Mouse (Mus musculus): Measurements from ENCODE around the gene Hes6. TPM values are rescaled to one million over a fixed set of nuclear protein-coding genes. Genes with fewer than 3 reads are reported as not detected.

Gene Hes6
- polyA plus RNA-seq, 1 experiment from 2014 or later: 364 TPM

GRCm38 (mm10) chr1:91454366-91454765 lies 40.5 kb upstream of the Hes6 start:
- Histone ChIP-seq H3K9me3 (no peaks in the 10 kb centered on the region), H3K4me1 (peaks cover 34% of the 10 kb centered on the region), H3K27me3 (replicated peaks) (no peaks in the 10 kb centered on the region), H3K9ac (no peak overlapping the region), H3K4me2 (replicated peaks) (no peak overlapping the region), H3K4me3 (no peak overlapping the region), H3K27ac (no peak overlapping the region), H3K36me3 (no peaks in the 10 kb centered on the region)
- WGBS: 89% methylated on average over 3 of the region's 3 CpGs
- no peak for ATAC-seq (ENCODE audit: low FRiP score, low read depth)

GRCm38 (mm10) chr1:91453932-91454331 lies 40.1 kb upstream of the Hes6 start:
- Histone ChIP-seq H3K36me3 (peaks cover 2% of the 10 kb centered on the region; the same call in 1 of the 2 replicates), H3K4me1 (peaks cover 34% of the 10 kb centered on the region), H3K4me2 (replicated peaks) (no peak overlapping the region), H3K4me3 (no peak overlapping the region), H3K27ac (no peak overlapping the region), H3K9ac (no peak overlapping the region), H3K27me3 (replicated peaks) (no peaks in the 10 kb centered on the region), H3K9me3 (no peaks in the 10 kb centered on the region)
- WGBS: 89% methylated on average over 9 of the region's 9 CpGs
- no peak for ATAC-seq (ENCODE audit: low FRiP score, low read depth)

GRCm38 (mm10) chr1:91451547-91452084 lies 37.8 kb upstream of the Hes6 start:
- Histone ChIP-seq H3K4me2 (replicated peaks) (no peak overlapping the region), H3K4me1 (peaks cover 19% of the 10 kb centered on the region), H3K27me3 (replicated peaks) (no peaks in the 10 kb centered on the region), H3K27ac (no peak overlapping the region), H3K36me3 (peaks cover 20% of the 10 kb centered on the region; the same call in 1 of the 2 replicates), H3K9me3 (peaks cover 8% of the 10 kb centered on the region; the same call in 1 of the 2 replicates), H3K9ac (no peak overlapping the region), H3K4me3 (no peak overlapping the region)
- WGBS: 62% methylated on average over 5 of the region's 5 CpGs
- no peak for ATAC-seq (ENCODE audit: low FRiP score, low read depth)

GRCm38 (mm10) chr1:91450851-91451250 lies 37.0 kb upstream of the Hes6 start:
- Histone ChIP-seq H3K4me1 (peaks cover 12% of the 10 kb centered on the region), H3K27ac (no peak overlapping the region), H3K4me2 (replicated peaks) (no peak overlapping the region), H3K9ac (no peak overlapping the region), H3K4me3 (no peak overlapping the region), H3K36me3 (peaks cover 20% of the 10 kb centered on the region; the same call in 1 of the 2 replicates), H3K27me3 (replicated peaks) (no peaks in the 10 kb centered on the region), H3K9me3 (peaks cover 8% of the 10 kb centered on the region; the same call in 1 of the 2 replicates)
- ATAC-seq (ENCODE audit: low FRiP score, low read depth): no peak
- WGBS: 87% methylated on average over 5 of the region's 5 CpGs

GRCm38 (mm10) chr1:91448688-91449087 lies 34.9 kb upstream of the Hes6 start:
- Histone ChIP-seq H3K36me3 (peaks cover 30% of the 10 kb centered on the region; the same call in 1 of the 2 replicates), H3K27me3 (replicated peaks) (no peaks in the 10 kb centered on the region), H3K27ac (no peak overlapping the region), H3K9ac (no peak overlapping the region), H3K4me3 (no peak overlapping the region), H3K9me3 (peaks cover 8% of the 10 kb centered on the region; the same call in 1 of the 2 replicates), H3K4me1 (0 out of 2 replicates have a peak, but pooled peaks cover 6% of the 10 kb centered on the region), H3K4me2 (replicated peaks) (no peak overlapping the region)
- ATAC-seq (ENCODE audit: low FRiP score, low read depth): no peak
- WGBS: 96% methylated on average over 10 of the region's 10 CpGs

- no peak overlapping the region for H3K4me2 ChIP-seq (replicated peaks)
- peaks cover 38% of the 10 kb centered on the region; the same call in 1 of the 2 replicates for H3K36me3 ChIP-seq
- ATAC-seq (ENCODE audit: low FRiP score, low read depth): no peak
- no peak overlapping the region for H3K4me3 ChIP-seq
- H3K4me1 ChIP-seq: 0 out of 2 replicates have a peak, but pooled peaks cover under 1% of the 10 kb centered on the region
- H3K9ac ChIP-seq: no peak overlapping the region
- peaks cover 8% of the 10 kb centered on the region; the same call in 1 of the 2 replicates for H3K9me3 ChIP-seq
- WGBS: 90% methylated on average over 4 of the region's 4 CpGs
- H3K27ac ChIP-seq: no peak overlapping the region
- no peaks in the 10 kb centered on the region for H3K27me3 ChIP-seq (replicated peaks)
These were observed 32.7 kb upstream of the Hes6 start for GRCm38 (mm10) chr1:91446511-91446910.

GRCm38 (mm10) chr1:91446060-91446459 lies 32.2 kb upstream of the Hes6 start:
- Histone ChIP-seq H3K4me1 (no peaks in the 10 kb centered on the region), H3K9ac (no peak overlapping the region), H3K9me3 (peaks cover 8% of the 10 kb centered on the region; the same call in 1 of the 2 replicates), H3K4me3 (no peak overlapping the region), H3K27me3 (replicated peaks) (no peaks in the 10 kb centered on the region), H3K36me3 (peaks cover 38% of the 10 kb centered on the region; the same call in 1 of the 2 replicates), H3K27ac (no peak overlapping the region), H3K4me2 (replicated peaks) (no peak overlapping the region)
- WGBS: 88% methylated on average over 8 of the region's 8 CpGs
- no peak for ATAC-seq (ENCODE audit: low FRiP score, low read depth)

- H3K27me3 ChIP-seq (replicated peaks): no peaks in the 10 kb centered on the region
- H3K9me3 ChIP-seq: peaks cover 8% of the 10 kb centered on the region; the same call in 1 of the 2 replicates
- H3K4me3 ChIP-seq: no peak overlapping the region
- H3K36me3 ChIP-seq: peaks cover 38% of the 10 kb centered on the region; the same call in 1 of the 2 replicates
- H3K27ac ChIP-seq: no peak overlapping the region
- no peak overlapping the region for H3K9ac ChIP-seq
- ATAC-seq (ENCODE audit: low FRiP score, low read depth): no peak
- no peak overlapping the region for H3K4me2 ChIP-seq (replicated peaks)
- 93% methylated on average over 17 of the region's 17 CpGs for WGBS
- H3K4me1 ChIP-seq: no peaks in the 10 kb centered on the region
These were observed 31.3 kb upstream of the Hes6 start for GRCm38 (mm10) chr1:91444841-91445830.

GRCm38 (mm10) chr1:91442350-91442990 lies 28.6 kb upstream of the Hes6 start:
- no peaks in the 10 kb centered on the region for H3K4me1 ChIP-seq
- H3K27me3 ChIP-seq (replicated peaks): no peaks in the 10 kb centered on the region
- no peak for ATAC-seq (ENCODE audit: low FRiP score, low read depth)
- H3K9me3 ChIP-seq: peaks cover 5% of the 10 kb centered on the region; the same call in 1 of the 2 replicates
- no peak overlapping the region for H3K4me2 ChIP-seq (replicated peaks)
- peaks cover 26% of the 10 kb centered on the region; the same call in 1 of the 2 replicates for H3K36me3 ChIP-seq
- no peak overlapping the region for H3K27ac ChIP-seq
- no peak overlapping the region for H3K4me3 ChIP-seq
- 73% methylated on average over 6 of the region's 7 CpGs for WGBS
- H3K9ac ChIP-seq: no peak overlapping the region

GRCm38 (mm10) chr1:91441855-91442254 lies 28.0 kb upstream of the Hes6 start:
- ATAC-seq (ENCODE audit: low FRiP score, low read depth): no peak
- Histone ChIP-seq H3K36me3 (peaks cover 21% of the 10 kb centered on the region; the same call in 1 of the 2 replicates), H3K9me3 (no peaks in the 10 kb centered on the region), H3K9ac (no peak overlapping the region), H3K27ac (no peak overlapping the region), H3K4me2 (replicated peaks) (no peak overlapping the region), H3K4me3 (no peak overlapping the region), H3K4me1 (no peaks in the 10 kb centered on the region), H3K27me3 (replicated peaks) (no peaks in the 10 kb centered on the region)
- 85% methylated on average over 3 of the region's 3 CpGs for WGBS

GRCm38 (mm10) chr1:91439776-91440175 lies 25.9 kb upstream of the Hes6 start:
- no peak for ATAC-seq (ENCODE audit: low FRiP score, low read depth)
- H3K4me2 ChIP-seq (replicated peaks): no peak overlapping the region
- no peak overlapping the region for H3K4me3 ChIP-seq
- WGBS: 89% methylated on average over 8 of the region's 8 CpGs
- H3K27ac ChIP-seq: no peak overlapping the region
- H3K36me3 ChIP-seq: peaks cover 20% of the 10 kb centered on the region; the same call in 1 of the 2 replicates
- H3K4me1 ChIP-seq: no peaks in the 10 kb centered on the region; the same call in 1 of the 2 replicates
- no peak overlapping the region for H3K9ac ChIP-seq
- H3K9me3 ChIP-seq: no peaks in the 10 kb centered on the region
- no peaks in the 10 kb centered on the region for H3K27me3 ChIP-seq (replicated peaks)

- Histone ChIP-seq H3K9me3 (no peaks in the 10 kb centered on the region), H3K27ac (no peak overlapping the region), H3K27me3 (replicated peaks) (no peaks in the 10 kb centered on the region), H3K4me2 (replicated peaks) (no peak overlapping the region), H3K9ac (no peak overlapping the region), H3K4me3 (no peak overlapping the region), H3K36me3 (peaks cover 3% of the 10 kb centered on the region; the same call in 1 of the 2 replicates), H3K4me1 (no peaks in the 10 kb centered on the region; the same call in 1 of the 2 replicates)
- WGBS: 81% methylated on average over 7 of the region's 7 CpGs
- no peak for ATAC-seq (ENCODE audit: low FRiP score, low read depth)
These were observed 23.7 kb upstream of the Hes6 start for GRCm38 (mm10) chr1:91437573-91437972.

Measured in neural tube, embryonic 12.5 days (tissue).